ENCODE assay signal across 9 mouse cellular contexts in genomic region chr5:92381550-92382348, GRCm38 (mm10). TPM values are rescaled to one million over a fixed set of nuclear protein-coding genes. Genes with fewer than 3 reads are reported as not detected.
DNase-seq lines count a peak whose midpoint lies in the region; ATAC-seq and TF ChIP-seq lines count a peak whose summit lies in the region.
"Had no signal": no experiment of that assay in that cellular context is flagged by ENCODE, and none has a peak within 500 bp of the region (broad histone marks: within the 10 kb centered on the region; RNA-seq: fewer than 3 reads in every experiment).

No protein-coding gene starts in this region.

- H3K4me3 ChIP-seq in CH12.LX (replicated peaks in 1 of 3; ENCODE audit: low read depth in 2 of 3, low read length in 2 of 3, poor library complexity in 1 of 3), result no peak overlapping the region

- H3K4me2 ChIP-seq in CH12.LX (ENCODE audit: insufficient read depth, low read depth, poor library complexity, severe bottlenecking), result no peak overlapping the region; the same call in 1 of the 2 replicates

- TF ChIP-seq POLR2A in CH12.LX (IDR thresholded peaks at IDR 0.05; ENCODE audit: low read depth, low read length), result no peak
- no peak for TF ChIP-seq POLR2A in brain, embryonic 14.5 days (IDR thresholded peaks at IDR 0.05; ENCODE audit: borderline replicate concordance, extremely low read depth, insufficient read depth, insufficient read length, poor library complexity, severe bottlenecking)

- ATAC-seq in neutrophil, adult 5-6 weeks (ENCODE audit: extremely low read depth, insufficient number of reproducible peaks, low FRiP score, poor library complexity, severe bottlenecking), result peak; percentile 88

- H3K79me2 ChIP-seq in CH12.LX (replicated peaks; ENCODE audit: control insufficient read depth, extremely low read depth, insufficient read depth, poor library complexity, severe bottlenecking), result no peaks in the 10 kb centered on the region

- no peak for TF ChIP-seq EP300 in CH12.LX (IDR thresholded peaks at IDR 0.05; ENCODE audit: low read length)

- H3K27me3 ChIP-seq in CH12.LX (replicated peaks), result no peaks in the 10 kb centered on the region

- in situ Hi-C loops in CH12.LX (cut with MboI; ENCODE audit: low pct_ligation_motif_present, low pct_unique_long_range_greater_than_20kb, low sequenced_read_pairs), result no loop called here

- DNase-seq in CH12.LX (ENCODE audit: extremely low read depth), result peak; percentile 83
- DNase-seq in brain, embryonic 14.5 days (ENCODE audit: low read depth), result peak; percentile 91
- DNase-seq in fibroblast of lung, adult 2 months (ENCODE audit: low read depth), result peak; percentile 49
- DNase-seq in heart, postnatal 14 days, result peak; percentile 78 to 89
- DNase-seq in kidney, postnatal 4 days, result peak; percentile 83 to 88
- DNase-seq in lung, adult 18-20 months, result peak; percentile 65 to 73
- DNase-seq in thymus, postnatal 0 days (ENCODE audit: low spot score), result peak; percentile 78

- no peaks in the 10 kb centered on the region for H3K36me3 ChIP-seq in CH12.LX (replicated peaks in 1 of 2; ENCODE audit: control insufficient read depth in 1 of 2, insufficient read depth in 1 of 2, low read length in 1 of 2)

- H3K9me3 ChIP-seq in CH12.LX (replicated peaks; ENCODE audit: low read length), result no peaks in the 10 kb centered on the region

- H3K9ac ChIP-seq in CH12.LX (ENCODE audit: insufficient read depth, low read depth), result no peak overlapping the region

- peak; percentile 62 to 96 for TF ChIP-seq CTCF in CH12.LX (conservative IDR thresholded peaks at IDR 0.05 in 1 of 2, IDR thresholded peaks at IDR 0.05 in 1 of 2; ENCODE audit: low read depth in 2 of 2, low read length in 2 of 2)
- peak; percentile 79; the same call in 1 of the 2 replicates for TF ChIP-seq CTCF in brain, embryonic 14.5 days (IDR thresholded peaks at IDR 0.05; ENCODE audit: borderline replicate concordance, extremely low read depth, insufficient read depth, insufficient read length)

- dilution Hi-C loops in CH12.LX (cut with MboI; ENCODE audit: extremely low pct_ligation_motif_present, extremely low pct_unique_long_range_greater_than_20kb, low sequenced_read_pairs), result no loop called here

- TF ChIP-seq RAD21 in CH12.LX (IDR thresholded peaks at IDR 0.05; ENCODE audit: low read depth, low read length), result peak; percentile 94

- intact Hi-C loops in heart, postnatal 14 days (cut with DNase I), result loop anchor here (1.0 to 2.0 kb wide), 2 partner anchors 17 to 69 kb away; no protein-coding TSS in a partner anchor

- H3K27ac ChIP-seq in CH12.LX (ENCODE audit: insufficient read depth, low read depth), result no peak overlapping the region

- peaks cover 6% of the 10 kb centered on the region in 2 experiments; a peak in 3 of 4 replicates for H3K4me1 ChIP-seq in CH12.LX (ENCODE audit: control insufficient read depth in 1 of 2, insufficient read depth in 2 of 2)

TF ChIP-seq in CH12.LX, 34 proteins besides CTCF, POLR2A, EP300 and RAD21:
- peak; percentile 99 for TF ChIP-seq BHLHE40 (IDR thresholded peaks at IDR 0.05; ENCODE audit: low read depth, low read length)
- TF ChIP-seq SMC3 (IDR thresholded peaks at IDR 0.05; ENCODE audit: low read depth, low read length), result peak; percentile 97
- TF ChIP-seq E2F4 (IDR thresholded peaks at IDR 0.05; ENCODE audit: insufficient replicate concordance, low read depth, low read length), result no peak
- no peak for TF ChIP-seq ZNF384 (IDR thresholded peaks at IDR 0.05; ENCODE audit: low read depth, low read length)
- no peak for TF ChIP-seq MAZ (IDR thresholded peaks at IDR 0.05; ENCODE audit: low read depth, low read length)
- TF ChIP-seq ELF1 (IDR thresholded peaks at IDR 0.05; ENCODE audit: low read depth, low read length), result no peak
- no peak for TF ChIP-seq CHD2 (IDR thresholded peaks at IDR 0.05; ENCODE audit: low read length)
- TF ChIP-seq ZKSCAN1 (IDR thresholded peaks at IDR 0.05; ENCODE audit: borderline replicate concordance, low read depth, low read length), result no peak
- no peak for TF ChIP-seq ZMIZ1 (IDR thresholded peaks at IDR 0.05; ENCODE audit: low read depth, low read length)
- no peak for TF ChIP-seq JUN (IDR thresholded peaks at IDR 0.05; ENCODE audit: insufficient read depth, low read depth, low read length)
- TF ChIP-seq GABPA (IDR thresholded peaks at IDR 0.05; ENCODE audit: insufficient replicate concordance, low read depth, low read length), result no peak
- no peak for TF ChIP-seq UBTF (IDR thresholded peaks at IDR 0.05; ENCODE audit: low read depth, low read length)
- TF ChIP-seq RCOR1 (conservative IDR thresholded peaks at IDR 0.05; ENCODE audit: low read depth, low read length), result no peak
- TF ChIP-seq USF2 (conservative IDR thresholded peaks at IDR 0.05; ENCODE audit: low read depth, low read length), result no peak
- peak; percentile 94 for TF ChIP-seq MAX (IDR thresholded peaks at IDR 0.05; ENCODE audit: low read length)
- TF ChIP-seq MEF2A (IDR thresholded peaks at IDR 0.05; ENCODE audit: borderline replicate concordance, low read depth, low read length), result no peak
- TF ChIP-seq ETS1 (conservative IDR thresholded peaks at IDR 0.05; ENCODE audit: low read depth, low read length), result no peak
- TF ChIP-seq MAFK (IDR thresholded peaks at IDR 0.05; ENCODE audit: insufficient replicate concordance, low read length), result no peak
- peak; percentile 99 for TF ChIP-seq MYC (IDR thresholded peaks at IDR 0.05; ENCODE audit: low read depth, low read length)
- TF ChIP-seq TBP (conservative IDR thresholded peaks at IDR 0.05; ENCODE audit: low read depth, low read length), result no peak
- no peak for TF ChIP-seq CHD1 (IDR thresholded peaks at IDR 0.05; ENCODE audit: low read depth, low read length)
- no peak for TF ChIP-seq KAT2A (IDR thresholded peaks at IDR 0.05; ENCODE audit: insufficient replicate concordance, low read length)
- TF ChIP-seq NELFE (IDR thresholded peaks at IDR 0.05; ENCODE audit: low read depth, low read length), result no peak
- no peak for TF ChIP-seq NRF1 (IDR thresholded peaks at IDR 0.05; ENCODE audit: low read depth, low read length)
- TF ChIP-seq PAX5 (IDR thresholded peaks at IDR 0.05; ENCODE audit: low read length), result no peak
- TF ChIP-seq POLR2AphosphoS2 (IDR thresholded peaks at IDR 0.05; ENCODE audit: low read depth, low read length), result no peak
- peak; percentile 86 for TF ChIP-seq ZC3H11A (IDR thresholded peaks at IDR 0.05; ENCODE audit: low read depth, low read length)

RNA-seq across cellular contexts. Expression of gene Cxcl10, which starts 33.1 kb away (rescaled TPM):
- 0.30 and 0.55 TPM in 2 replicates for total RNA-seq in CH12.LX (2012; rRNA removed)
- 1.8 and 2.6 TPM in 2 replicates for total RNA-seq in CH12.LX (2014; rRNA removed)
- polyA plus RNA-seq in CH12.LX (2012; ENCODE audit: insufficient read length, low read depth), result 4.9 and 5.1 TPM in 2 replicates
- 0.69 and 0.70 TPM in 2 replicates for polyA plus RNA-seq in brain, embryonic 14.5 days (2012; rRNA removed)
- total RNA-seq in heart, postnatal 14 days (2021), result under 1 TPM in 1 of 2 experiments, not detected in 1; 0.80 TPM
- total RNA-seq in neutrophil, adult 5-6 weeks (2017), result 2.6 and 6.2 TPM in 2 replicates
- polyA plus RNA-seq in thymus, postnatal 0 days (2015; fragmentation: Nextera tagmentation; extraction: Ambion mirVana), result 96.0 and 127 TPM in 2 replicates

RNA-seq across cellular contexts. Expression of gene Art3, which starts 50.1 kb away (rescaled TPM):
- total RNA-seq in CH12.LX (2012; rRNA removed) (0.25 and 0.34 TPM in 2 replicates), CH12.LX (2014; rRNA removed) (not detected in 2 replicates)
- polyA plus RNA-seq in CH12.LX (2012; ENCODE audit: insufficient read length, low read depth), result not detected in 2 replicates
- 2.1 and 3.8 TPM in 2 replicates for polyA plus RNA-seq in brain, embryonic 14.5 days (2012; rRNA removed)
- 100 to 1,000 TPM; 620 to 781 TPM for total RNA-seq in heart, postnatal 14 days (2021)
- total RNA-seq in neutrophil, adult 5-6 weeks (2017), result 0.49 TPM in 1 of 2 replicates, not detected in the other
- polyA plus RNA-seq in thymus, postnatal 0 days (2015; fragmentation: Nextera tagmentation; extraction: Ambion mirVana), result 4.2 and 6.5 TPM in 2 replicates

RNA-seq across cellular contexts. Expression of gene Nup54, which starts 53.3 kb away (rescaled TPM):
- total RNA-seq in CH12.LX (2012; rRNA removed) (41.9 and 43.7 TPM in 2 replicates), CH12.LX (2014; rRNA removed) (90.5 and 101 TPM in 2 replicates)
- polyA plus RNA-seq in CH12.LX (2012; ENCODE audit: insufficient read length, low read depth), result 66.4 and 72.5 TPM in 2 replicates
- polyA plus RNA-seq in brain, embryonic 14.5 days (2012; rRNA removed), result 53.3 and 53.6 TPM in 2 replicates
- total RNA-seq in heart, postnatal 14 days (2021), result 10 to 100 TPM; 15.8 to 17.0 TPM
- 42.7 and 43.7 TPM in 2 replicates for total RNA-seq in neutrophil, adult 5-6 weeks (2017)
- 44.2 and 44.6 TPM in 2 replicates for polyA plus RNA-seq in thymus, postnatal 0 days (2015; fragmentation: Nextera tagmentation; extraction: Ambion mirVana)

RNA-seq across cellular contexts. Expression of gene Cxcl9, which starts 53.9 kb away (rescaled TPM):
- not detected in 2 replicates for total RNA-seq in CH12.LX (2012; rRNA removed)
- not detected in 2 replicates for total RNA-seq in CH12.LX (2014; rRNA removed)
- not detected in 2 replicates for polyA plus RNA-seq in CH12.LX (2012; ENCODE audit: insufficient read length, low read depth)
- 0.03 TPM in 1 of 2 replicates, not detected in the other for polyA plus RNA-seq in brain, embryonic 14.5 days (2012; rRNA removed)
- under 1 TPM; 0.57 to 0.88 TPM for total RNA-seq in heart, postnatal 14 days (2021)
- 0.12 TPM in 2 replicates for total RNA-seq in neutrophil, adult 5-6 weeks (2017)
- 2.9 and 4.2 TPM in 2 replicates for polyA plus RNA-seq in thymus, postnatal 0 days (2015; fragmentation: Nextera tagmentation; extraction: Ambion mirVana)
- polyA plus RNA-seq: heart, embryonic 14.5 days had no signal

Comparison
In these comparisons a context has a peak if more than half of its experiments do, and no peak if none do; other contexts are left out.
1. RNA of gene Art3, which starts 50.1 kb away (total RNA-seq): 620 to 781 TPM in heart, postnatal 14 days; 0.25 to 0.34 TPM in CH12.LX and 0.49 TPM in neutrophil, adult 5-6 weeks; every median in the first group is over 100 times any median in the second.
2. Peak in every context shown above with its lines, with median percentiles within 50 percentile points of each other: DNase-seq.